Mouse (Mus musculus) forebrain, postnatal 0 days (tissue): ENCODE data around the gene Tshz3. TPM values are rescaled to one million over a fixed set of nuclear protein-coding genes. Genes with fewer than 3 reads are reported as not detected.

Experiments
- ATAC-seq: fragments of 200-750 bp; cut with Nextera tagmentation; 2 replicates; pipeline ENCODE4 v1.8.0; 2017; ENCODE audit warnings: mild to moderate bottlenecking, moderate library complexity
- DNase-seq: peaks from one replicate; pipeline ENCODE4 v3.0.0-alpha.2; 2015
- H3K27ac ChIP-seq: fragments of 300-500 bp; sonication (generic); 2 replicates; pipeline ENCODE4 v1.5.1; 2014; ENCODE audit warnings: low read depth, mild to moderate bottlenecking, antibody characterized with exemption, low read length, moderate library complexity, mixed read lengths
- H3K27me3 ChIP-seq: fragments of 300-500 bp; sonication (generic); 2 replicates; pipeline ENCODE4 v1.6.1; 2014; ENCODE audit warnings: mild to moderate bottlenecking, low read length, mixed read lengths; ENCODE audit not compliant: insufficient read depth
- H3K36me3 ChIP-seq: fragments of 300-500 bp; sonication (generic); 2 replicates; pipeline ENCODE4 v1.6.1; 2014; ENCODE audit warnings: mild to moderate bottlenecking, moderate library complexity; ENCODE audit not compliant: insufficient read depth
- H3K4me1 ChIP-seq: fragments of 300-500 bp; sonication (generic); 2 replicates; pipeline ENCODE4 v1.6.1; 2014; ENCODE audit warnings: antibody characterized with exemption; ENCODE audit not compliant: insufficient read depth
- H3K4me2 ChIP-seq: fragments of 300-500 bp; sonication (generic); 2 replicates; pipeline ENCODE4 v1.6.1; 2014; ENCODE audit warnings: low read depth, mild to moderate bottlenecking, moderate library complexity
- H3K4me3 ChIP-seq: fragments of 300-500 bp; sonication (generic); 2 replicates; pipeline ENCODE4 v1.5.1; 2014; ENCODE audit warnings: low read depth, low read length, mixed read lengths
- H3K9ac ChIP-seq: fragments of 300-500 bp; sonication (generic); 2 replicates; pipeline ENCODE4 v1.6.1; 2014; ENCODE audit warnings: mild to moderate bottlenecking
- H3K9me3 ChIP-seq: fragments of 300-500 bp; sonication (generic); 2 replicates; pipeline ENCODE4 v1.6.1; 2016; ENCODE audit warnings: low read length
- CTCF ChIP-seq: sonication (generic); IDR thresholded peaks from 2 replicates; pipeline ENCODE4 v1.5.1; 2016; ENCODE audit warnings: antibody characterized with exemption, control low read depth, low read depth
- WGBS: fragments of 180-500 bp; shearing (Covaris S2); extraction: QIAGEN DNeasy Blood & Tissue Kit; methylation state at CpG from one replicate; pipeline ENCODE4 v1.1.7; 2014; 5-methylcytosine and 5-hydroxymethylcytosine counted together
- polyA plus RNA-seq: library from polyadenylated mRNA; unstranded; fragments of >200 nt; fragmentation: Nextera tagmentation; extraction: Ambion mirVana; gene quantifications from 2 replicates; pipeline ENCODE4 v1.2.1, GENCODE M21; 2015
- total RNA-seq: library from RNA; depleted of rRNA; stranded (reverse); fragments of >200 nt; gene quantifications from 2 replicates; pipeline ENCODE4 v1.2.3, GENCODE M21; 2014

Tshz3 gene
- total and polyA plus RNA-seq, 2 experiments from 2014 or later: 18.0 to 32.2 TPM

DNA sequence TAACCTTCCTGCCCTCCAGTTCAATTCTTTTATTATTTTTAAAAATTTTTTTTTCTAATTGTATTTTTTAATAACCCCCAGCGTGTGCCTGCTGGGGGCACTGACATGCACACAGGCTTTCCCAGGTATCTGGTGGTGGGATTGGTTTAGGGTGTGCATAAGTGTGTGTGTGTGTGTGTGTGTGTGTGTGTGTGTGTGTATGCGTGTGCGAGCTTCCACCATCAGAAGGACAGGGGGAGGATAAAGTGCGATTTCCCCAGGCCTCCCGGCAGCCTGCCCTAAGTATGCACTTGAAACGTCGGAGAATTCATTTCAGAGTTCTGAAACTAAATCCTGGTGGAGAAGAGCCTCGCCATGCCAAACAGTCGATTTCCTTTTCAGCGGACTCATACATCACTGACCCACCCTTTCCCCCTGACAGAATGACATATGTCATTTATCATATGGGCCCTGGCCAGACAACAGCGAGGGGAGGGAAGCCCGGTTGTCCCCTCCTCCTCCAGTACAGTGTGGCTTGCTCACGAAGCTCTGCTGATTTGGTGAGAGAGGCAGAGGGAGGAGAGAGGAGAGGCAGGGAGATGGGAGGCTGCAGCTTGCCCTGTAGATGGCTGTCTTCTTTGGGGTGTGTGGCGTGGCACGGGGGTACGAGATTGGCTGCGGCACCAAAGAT, 9.9 kb downstream of the Tshz3 start:
- 26% methylated on average over 17 of the region's 17 CpGs for WGBS
- Histone ChIP-seq H3K9ac (peak overlapping the region; percentile 31), H3K9me3 (no peaks in the 10 kb centered on the region), H3K27ac (peak overlapping the region; percentile 24), H3K36me3 (no peaks in the 10 kb centered on the region), H3K27me3 (no peaks in the 10 kb centered on the region), H3K4me2 (peak overlapping the region; percentile 46), H3K4me3 (peak overlapping the region; percentile 19), H3K4me1 (peaks cover 4% of the 10 kb centered on the region; the same call in 1 of the 2 replicates)
- ATAC-seq (peak; percentile 66), DNase-seq (no peak)
- no peak for TF ChIP-seq CTCF

DNA sequence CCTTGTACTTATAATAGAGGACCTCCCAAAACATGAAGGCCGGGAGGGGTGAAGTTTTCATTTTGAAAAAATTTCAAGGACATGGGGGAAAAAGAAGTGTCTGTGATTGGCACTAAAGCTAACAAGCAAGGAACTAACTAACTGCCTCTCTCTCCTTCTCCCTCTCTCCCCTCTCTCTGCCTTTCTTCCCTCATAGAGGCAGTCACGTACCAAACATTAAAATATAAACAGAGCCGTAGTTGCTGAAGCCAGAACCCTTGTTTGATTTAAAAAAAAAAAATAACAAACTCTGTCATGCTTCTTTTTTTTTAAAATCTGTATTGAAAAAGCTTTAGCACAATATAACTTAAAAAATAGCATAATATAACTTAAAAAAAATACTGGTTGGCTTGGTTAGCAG, 10.9 kb downstream of the Tshz3 start:
- Histone ChIP-seq H3K4me3 (peak overlapping the region; percentile 19; the same call in 1 of the 2 replicates), H3K4me2 (peak overlapping the region; percentile 46; the same call in 1 of the 2 replicates), H3K9ac (no peak overlapping the region), H3K4me1 (peaks cover 4% of the 10 kb centered on the region; the same call in 1 of the 2 replicates), H3K9me3 (no peaks in the 10 kb centered on the region), H3K36me3 (no peaks in the 10 kb centered on the region), H3K27ac (peak overlapping the region; percentile 24; the same call in 1 of the 2 replicates), H3K27me3 (no peaks in the 10 kb centered on the region)
- 51% methylated on average over 3 of the region's 3 CpGs for WGBS
- DNase-seq (no peak), ATAC-seq (no peak)
- TF ChIP-seq CTCF: no peak

DNA sequence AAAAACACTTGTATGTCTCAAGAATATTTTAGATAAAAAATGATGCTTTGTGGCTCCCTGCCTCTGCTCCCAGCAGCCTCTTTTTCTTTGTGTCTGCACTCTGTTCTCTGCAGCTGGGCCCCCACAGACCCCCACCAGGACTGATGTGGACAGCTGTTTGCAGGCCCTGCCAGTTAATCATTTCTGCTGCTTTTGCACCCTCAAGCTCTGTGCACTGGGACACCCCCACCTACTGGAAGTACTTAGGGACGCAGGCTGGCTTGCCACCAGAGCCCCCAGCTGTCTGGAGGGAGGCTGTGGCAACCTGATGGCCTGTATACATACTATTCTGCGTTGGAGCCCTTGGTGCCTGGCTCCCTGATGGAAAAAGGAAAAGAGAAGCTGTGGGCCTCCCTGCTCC, 11.3 kb downstream of the Tshz3 start:
- H3K9ac ChIP-seq: no peak overlapping the region
- WGBS: 5% methylated on average over 2 of the region's 2 CpGs
- no peak overlapping the region for H3K27ac ChIP-seq
- H3K27me3 ChIP-seq: no peaks in the 10 kb centered on the region
- TF ChIP-seq CTCF: peak; percentile 72
- peaks cover 4% of the 10 kb centered on the region; the same call in 1 of the 2 replicates for H3K4me1 ChIP-seq
- peak; percentile 44 for ATAC-seq
- no peak for DNase-seq
- H3K36me3 ChIP-seq: no peaks in the 10 kb centered on the region
- no peak overlapping the region for H3K4me2 ChIP-seq
- H3K9me3 ChIP-seq: no peaks in the 10 kb centered on the region
- no peak overlapping the region for H3K4me3 ChIP-seq

DNA sequence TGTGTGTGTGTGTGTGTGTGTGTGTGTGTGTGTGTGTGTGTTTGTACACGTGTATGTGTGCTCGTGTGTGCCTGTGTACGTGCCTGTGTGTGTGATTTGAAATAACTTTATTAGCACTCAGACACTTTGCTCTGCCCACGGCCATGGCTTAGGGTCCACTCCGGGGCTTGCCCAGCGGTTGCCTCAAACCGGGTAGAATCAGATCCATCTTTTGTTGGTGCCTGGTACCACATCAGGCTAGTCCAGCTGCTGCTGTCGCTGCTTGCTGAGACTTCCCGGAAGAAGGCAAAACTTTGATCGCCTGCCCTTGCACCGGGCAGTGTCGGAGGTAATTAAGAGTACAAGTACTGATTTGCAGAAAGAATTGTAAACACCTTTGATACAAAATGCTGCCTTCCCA, 12.1 kb downstream of the Tshz3 start:
- Histone ChIP-seq H3K9ac (no peak overlapping the region), H3K27me3 (no peaks in the 10 kb centered on the region), H3K4me1 (peaks cover 4% of the 10 kb centered on the region; the same call in 1 of the 2 replicates), H3K27ac (no peak overlapping the region), H3K9me3 (no peaks in the 10 kb centered on the region), H3K4me3 (no peak overlapping the region), H3K36me3 (no peaks in the 10 kb centered on the region), H3K4me2 (peak overlapping the region; percentile 18; the same call in 1 of the 2 replicates)
- DNase-seq (no peak), ATAC-seq (no peak)
- no peak for TF ChIP-seq CTCF
- WGBS: 38% methylated on average over 12 of the region's 12 CpGs

DNA sequence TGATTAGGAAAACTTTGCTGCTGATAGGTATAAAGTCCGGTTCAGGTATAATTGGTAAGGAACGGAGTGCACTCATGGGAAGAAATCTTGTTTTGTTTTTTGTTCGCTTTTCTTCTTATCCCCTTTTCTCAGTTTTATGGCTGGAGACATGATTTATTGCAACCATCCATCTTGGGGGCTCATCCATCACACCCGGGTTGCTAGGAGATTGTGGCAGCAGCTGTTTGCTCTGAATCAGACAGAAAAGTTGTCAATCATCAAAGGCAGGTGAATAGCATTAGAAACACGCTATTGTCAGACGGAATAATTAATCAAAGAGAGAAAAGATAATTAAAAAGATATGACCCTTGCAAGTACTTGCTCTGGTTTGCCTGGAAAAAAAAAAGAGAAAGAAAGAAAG, 12.5 kb downstream of the Tshz3 start:
- H3K4me2 ChIP-seq: peak overlapping the region; percentile 18; the same call in 1 of the 2 replicates
- WGBS: 32% methylated on average over 6 of the region's 6 CpGs
- H3K27me3 ChIP-seq: no peaks in the 10 kb centered on the region
- H3K9ac ChIP-seq: no peak overlapping the region
- TF ChIP-seq CTCF: no peak
- no peak for ATAC-seq
- no peak for DNase-seq
- no peaks in the 10 kb centered on the region for H3K9me3 ChIP-seq
- H3K36me3 ChIP-seq: no peaks in the 10 kb centered on the region
- peaks cover 4% of the 10 kb centered on the region; the same call in 1 of the 2 replicates for H3K4me1 ChIP-seq
- no peak overlapping the region for H3K4me3 ChIP-seq
- H3K27ac ChIP-seq: no peak overlapping the region

DNA sequence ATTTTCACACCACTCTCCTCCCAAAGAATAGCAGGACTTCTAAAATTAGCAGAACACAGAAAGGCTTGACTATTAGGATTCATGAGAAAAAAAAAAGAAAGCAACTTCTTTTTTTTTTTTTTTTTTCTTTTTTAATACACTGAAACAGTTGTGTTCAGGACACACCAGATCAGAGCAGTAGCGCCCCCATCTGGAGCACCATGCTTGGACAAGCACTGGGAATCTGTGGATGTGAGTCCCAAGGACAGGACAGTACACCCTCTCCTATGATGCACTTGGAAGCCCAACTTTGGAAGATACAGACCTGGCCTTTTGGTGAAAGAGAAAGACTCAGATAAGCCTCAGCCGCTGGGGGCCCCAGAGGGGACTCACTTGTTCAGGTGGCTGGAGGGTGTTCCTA, 13.8 kb downstream of the Tshz3 start:
- no peak for ATAC-seq
- WGBS: 72% methylated on average over 2 of the region's 2 CpGs
- H3K27me3 ChIP-seq: no peaks in the 10 kb centered on the region
- no peaks in the 10 kb centered on the region for H3K36me3 ChIP-seq
- H3K4me2 ChIP-seq: no peak overlapping the region
- no peaks in the 10 kb centered on the region for H3K9me3 ChIP-seq
- TF ChIP-seq CTCF: peak; percentile 34
- H3K4me3 ChIP-seq: no peak overlapping the region
- no peak overlapping the region for H3K9ac ChIP-seq
- H3K4me1 ChIP-seq: peaks cover 4% of the 10 kb centered on the region; the same call in 1 of the 2 replicates
- DNase-seq: no peak
- no peak overlapping the region for H3K27ac ChIP-seq

DNA sequence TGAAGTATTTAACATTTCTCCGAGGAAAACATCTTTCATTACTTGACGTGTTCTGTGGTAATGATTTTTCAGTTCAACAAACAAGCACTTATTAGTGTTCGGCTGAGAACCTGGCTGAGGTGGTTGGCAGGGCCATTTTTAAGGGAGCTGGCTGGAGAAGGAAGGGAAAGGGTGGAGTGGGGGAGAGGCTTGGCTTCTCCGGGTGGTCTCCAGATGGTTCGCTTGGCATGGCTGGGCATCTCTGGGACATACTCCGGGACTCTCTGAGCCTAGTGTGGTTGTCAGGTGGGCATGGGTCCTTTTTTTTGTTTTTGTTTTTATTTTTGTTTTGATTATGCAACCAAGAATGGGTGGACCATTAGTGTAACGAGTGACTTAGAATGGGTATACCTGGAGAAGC, 16.4 kb downstream of the Tshz3 start:
- H3K27me3 ChIP-seq: no peaks in the 10 kb centered on the region
- 52% methylated on average over 7 of the region's 7 CpGs for WGBS
- no peak overlapping the region for H3K27ac ChIP-seq
- no peaks in the 10 kb centered on the region for H3K9me3 ChIP-seq
- no peaks in the 10 kb centered on the region for H3K36me3 ChIP-seq
- no peak overlapping the region for H3K4me3 ChIP-seq
- ATAC-seq (no peak), DNase-seq (no peak)
- TF ChIP-seq CTCF: no peak
- H3K4me2 ChIP-seq: no peak overlapping the region
- no peaks in the 10 kb centered on the region; the same call in 1 of the 2 replicates for H3K4me1 ChIP-seq
- H3K9ac ChIP-seq: no peak overlapping the region
